Mouse (Mus musculus) forebrain, embryonic 16.5 days (tissue): Measurements from ENCODE around the gene Sprn. TPM values are rescaled to one million over a fixed set of nuclear protein-coding genes. Genes with fewer than 3 reads are reported as not detected.

Source experiments
- ATAC-seq: fragments of 200-750 bp; cut with Nextera tagmentation; 2 replicates; pipeline ENCODE4 v1.8.0; 2017; ENCODE audit warnings: mild to moderate bottlenecking, moderate library complexity
- H3K27ac ChIP-seq: fragments of 300-500 bp; sonication (generic); 2 replicates; pipeline ENCODE4 v1.5.1; 2014; ENCODE audit warnings: low read length, control low read depth
- H3K27me3 ChIP-seq: fragments of 300-500 bp; sonication (generic); replicated peaks from 2 replicates; pipeline ENCODE4 v1.6.1; 2014; ENCODE audit warnings: low read length; ENCODE audit not compliant: control insufficient read depth, insufficient read depth
- H3K36me3 ChIP-seq: fragments of 300-500 bp; sonication (generic); 2 replicates; pipeline ENCODE4 v1.6.1; 2014; ENCODE audit not compliant: control insufficient read depth, insufficient read depth
- H3K4me1 ChIP-seq: fragments of 300-500 bp; sonication (generic); replicated peaks from 2 replicates; pipeline ENCODE4 v1.6.1; 2014; ENCODE audit warnings: low read length; ENCODE audit not compliant: control insufficient read depth, insufficient read depth
- H3K4me2 ChIP-seq: fragments of 300-500 bp; sonication (generic); 2 replicates; pipeline ENCODE4 v1.6.1; 2014; ENCODE audit warnings: mild to moderate bottlenecking, low read length, control low read depth
- H3K4me3 ChIP-seq: fragments of 300-500 bp; sonication (generic); replicated peaks from 2 replicates; pipeline ENCODE4 v1.5.1; 2014; ENCODE audit warnings: mild to moderate bottlenecking, low read length, control low read depth
- H3K9ac ChIP-seq: fragments of 300-500 bp; sonication (generic); replicated peaks from 2 replicates; pipeline ENCODE4 v1.6.1; 2014; ENCODE audit warnings: low read depth, low read length, control low read depth
- H3K9me3 ChIP-seq: fragments of 300-500 bp; sonication (generic); 2 replicates; pipeline ENCODE4 v1.6.1; 2016; ENCODE audit warnings: low read length; ENCODE audit not compliant: control insufficient read depth
- WGBS: fragments of 180-500 bp; shearing (Covaris S2); extraction: QIAGEN DNeasy Blood & Tissue Kit; methylation state at CpG from one replicate; pipeline ENCODE4 v1.1.7; 2014; 5-methylcytosine and 5-hydroxymethylcytosine counted together
- polyA plus RNA-seq: library from polyadenylated mRNA; unstranded; fragments of >200 nt; fragmentation: Nextera tagmentation; extraction: Ambion mirVana; gene quantifications from 2 replicates; pipeline ENCODE4 v1.2.1, GENCODE M21; 2015

The Sprn gene
- polyA plus RNA-seq, 1 experiment from 2014 or later = 19.1 TPM

- 3% methylated on average over 28 of the region's 28 CpGs for WGBS
Measured at GRCm38 (mm10) chr7:140116329-140117054, 38.2 kb downstream of the Sprn start, which contains the start of gene Echs1. Echs1 (minus strand) TSS chr7:140116476.

DNA sequence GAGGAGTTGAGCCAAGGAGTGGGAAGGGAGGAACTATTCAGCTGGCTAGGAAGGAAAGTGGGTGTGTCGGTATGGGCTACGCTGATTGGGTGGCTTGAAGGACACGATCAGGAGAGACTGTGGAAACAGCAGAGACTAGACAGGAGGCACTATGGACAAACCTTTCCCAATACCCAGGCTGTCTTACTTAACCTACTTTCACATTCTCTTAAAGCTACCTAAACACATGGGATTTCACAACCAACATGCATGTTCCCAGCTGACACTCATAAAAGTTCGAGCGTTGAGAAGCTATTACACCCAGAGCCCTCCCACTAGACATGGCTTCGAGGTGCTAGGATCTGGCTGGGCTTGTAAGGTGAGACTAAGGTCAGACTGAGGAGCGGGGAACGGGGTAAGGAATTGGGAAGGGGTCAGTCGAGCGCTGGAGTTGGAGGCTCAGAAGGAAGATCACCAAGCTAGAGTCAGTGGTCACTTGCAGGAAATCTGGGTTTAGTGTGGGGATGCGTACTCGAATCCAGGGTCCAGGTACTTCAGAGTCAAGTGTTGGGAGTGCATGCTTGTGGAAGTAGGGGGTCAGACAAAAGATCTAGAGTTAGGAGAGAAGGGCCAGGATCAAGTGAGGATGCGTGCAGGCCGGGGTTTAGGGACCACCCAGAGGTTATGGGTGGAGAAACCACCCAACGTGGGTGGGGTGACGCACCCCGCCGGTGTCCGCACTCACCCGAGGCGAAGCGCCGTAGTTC, 38.9 kb downstream of the Sprn start, which contains the start of gene Paox:
Gene Paox, plus strand, starts transcription at position 217 of the 746 bp plus-strand sequence.
- H3K9ac ChIP-seq = peak within 1 kb of the TSS; percentile 80
- no peaks in the 10 kb centered on the region for H3K27me3 ChIP-seq
- peak; percentile 76 for ATAC-seq
- peaks cover 4% of the 10 kb centered on the region for H3K36me3 ChIP-seq
- WGBS = 1% methylated on average over 23 of the region's 23 CpGs
- H3K27ac ChIP-seq = peak within 1 kb of the TSS; percentile 70
- H3K4me2 ChIP-seq = peak within 1 kb of the TSS; percentile 66
- H3K4me1 ChIP-seq = peaks cover 14% of the 10 kb centered on the region; the same call in 1 of the 2 replicates
- H3K4me3 ChIP-seq = peak within 1 kb of the TSS; percentile 73
- H3K9me3 ChIP-seq = no peaks in the 10 kb centered on the region

More at GRCm38 (mm10) chr7:140116329-140117054, 38.2 kb downstream of the Sprn start, which contains the start of gene Echs1:
- Histone ChIP-seq H3K27ac (peak within 1 kb of the TSS; percentile 70), H3K9me3 (no peaks in the 10 kb centered on the region), H3K4me3 (peak within 1 kb of the TSS; percentile 73), H3K4me2 (peak within 1 kb of the TSS; percentile 66), H3K4me1 (peaks cover 14% of the 10 kb centered on the region; the same call in 1 of the 2 replicates), H3K36me3 (no peaks in the 10 kb centered on the region), H3K9ac (peak within 1 kb of the TSS; percentile 80), H3K27me3 (no peaks in the 10 kb centered on the region)
- peak; percentile 96 for ATAC-seq

- no peak overlapping the region for H3K9ac ChIP-seq
- H3K4me3 ChIP-seq = no peak overlapping the region
- no peaks in the 10 kb centered on the region for H3K9me3 ChIP-seq
- no peak overlapping the region for H3K4me2 ChIP-seq
- H3K4me1 ChIP-seq = peaks cover 11% of the 10 kb centered on the region; the same call in 1 of the 2 replicates
- no peaks in the 10 kb centered on the region for H3K27me3 ChIP-seq
- H3K36me3 ChIP-seq = peaks cover 12% of the 10 kb centered on the region
- ATAC-seq = no peak
- H3K27ac ChIP-seq = no peak overlapping the region
- WGBS = 45% methylated on average over 3 of the region's 3 CpGs
Measured at GRCm38 (mm10) chr7:140111943-140112342, 42.7 kb downstream of the Sprn start.

GRCm38 (mm10) chr7:140104009-140104408, 50.7 kb downstream of the Sprn start:
- Histone ChIP-seq H3K27ac (no peak overlapping the region), H3K4me2 (no peak overlapping the region), H3K27me3 (no peaks in the 10 kb centered on the region), H3K9me3 (no peaks in the 10 kb centered on the region), H3K4me1 (peaks cover 13% of the 10 kb centered on the region), H3K9ac (no peak overlapping the region), H3K36me3 (peaks cover 7% of the 10 kb centered on the region), H3K4me3 (no peak overlapping the region)
- no peak for ATAC-seq
- WGBS = 80% methylated on average over 4 of the region's 4 CpGs

GRCm38 (mm10) chr7:140101993-140102860, 52.5 kb downstream of the Sprn start, which contains the start of gene Fuom:
Fuom (minus strand) TSS chr7:140102441.
- Histone ChIP-seq H3K9me3 (no peaks in the 10 kb centered on the region), H3K36me3 (peaks cover 7% of the 10 kb centered on the region), H3K4me3 (peak within 1 kb of the TSS; percentile 42), H3K9ac (peak within 1 kb of the TSS; percentile 57), H3K27me3 (no peaks in the 10 kb centered on the region), H3K27ac (no peak within 1 kb of the TSS), H3K4me2 (peak within 1 kb of the TSS; percentile 73), H3K4me1 (peaks cover 13% of the 10 kb centered on the region)
- WGBS = 2% methylated on average over 30 of the region's 30 CpGs
- peak; percentile 88 for ATAC-seq

GRCm38 (mm10) chr7:140101498-140101897, 53.2 kb downstream of the Sprn start:
- Histone ChIP-seq H3K27me3 (no peaks in the 10 kb centered on the region), H3K4me3 (peak overlapping the region; percentile 42; the same call in 1 of the 2 replicates), H3K9me3 (no peaks in the 10 kb centered on the region), H3K4me2 (peak overlapping the region; percentile 73), H3K36me3 (peaks cover 6% of the 10 kb centered on the region), H3K9ac (no peak overlapping the region; the same call in 1 of the 2 replicates), H3K27ac (no peak overlapping the region), H3K4me1 (peaks cover 13% of the 10 kb centered on the region)
- ATAC-seq = no peak
- 75% methylated on average over 10 of the region's 10 CpGs for WGBS

Other genes with a start within 250 kb of the Sprn start
- gene Utf1, start 211.1 kb downstream of the Sprn start, polyA plus RNA-seq = not detected in 2 replicates
- 0.62 and 0.87 TPM in 2 replicates for gene 6430531B16Rik, start 176.1 kb downstream of the Sprn start, polyA plus RNA-seq
- gene Adam8, start 162.3 kb downstream of the Sprn start, polyA plus RNA-seq = 3.3 and 4.7 TPM in 2 replicates
- 54.5 and 62.0 TPM in 2 replicates for gene Zfp511, start 118.5 kb downstream of the Sprn start, polyA plus RNA-seq
- gene Tubgcp2, start 118.2 kb downstream of the Sprn start, polyA plus RNA-seq = 72.7 and 76.3 TPM in 2 replicates
- 0.62 and 1.7 TPM in 2 replicates for gene Msx3, start 105.8 kb downstream of the Sprn start, polyA plus RNA-seq
- gene Caly, start 72.3 kb downstream of the Sprn start, polyA plus RNA-seq = 116 and 179 TPM in 2 replicates
- gene Prap1, start 61.5 kb downstream of the Sprn start, polyA plus RNA-seq = not detected in 2 replicates
- 13.4 and 15.5 TPM in 2 replicates for gene Fuom, start 52.4 kb downstream of the Sprn start, polyA plus RNA-seq
- gene Paox, start 39.1 kb downstream of the Sprn start, polyA plus RNA-seq = 6.6 and 7.8 TPM in 2 replicates
- gene Echs1, start 38.4 kb downstream of the Sprn start, polyA plus RNA-seq = 107 and 119 TPM in 2 replicates
- gene Mtg1, start 17.3 kb downstream of the Sprn start, polyA plus RNA-seq = 34.6 and 36.5 TPM in 2 replicates
- gene Olfr522, start 9.9 kb upstream of the Sprn start, polyA plus RNA-seq = not detected in 2 replicates
- not detected in 2 replicates for gene Olfr523, start 18.3 kb upstream of the Sprn start, polyA plus RNA-seq
- gene Olfr524, start 51.1 kb upstream of the Sprn start, polyA plus RNA-seq = not detected in 2 replicates
- not detected in 2 replicates for gene Cd163l1, start 63.4 kb upstream of the Sprn start, polyA plus RNA-seq
- gene 5830411N06Rik, start 92.4 kb upstream of the Sprn start, polyA plus RNA-seq = not detected in 2 replicates
- gene Olfr525, start 166.0 kb upstream of the Sprn start, polyA plus RNA-seq = not detected in 2 replicates
- not detected in 2 replicates for gene Olfr527, start 179.1 kb upstream of the Sprn start, polyA plus RNA-seq
- not detected in 2 replicates for gene Olfr60, start 206.8 kb upstream of the Sprn start, polyA plus RNA-seq
- gene Olfr530, start 221.5 kb upstream of the Sprn start, polyA plus RNA-seq = not detected in 2 replicates
- gene Olfr531, start 248.0 kb upstream of the Sprn start, polyA plus RNA-seq = not detected in 2 replicates